Mouse (Mus musculus): ENCODE data around the gene Uqcrfs1.
A peak's percentile ranks its signal among the peaks of the same experiment; 100 is the strongest.

Uqcrfs1 gene

DNA sequence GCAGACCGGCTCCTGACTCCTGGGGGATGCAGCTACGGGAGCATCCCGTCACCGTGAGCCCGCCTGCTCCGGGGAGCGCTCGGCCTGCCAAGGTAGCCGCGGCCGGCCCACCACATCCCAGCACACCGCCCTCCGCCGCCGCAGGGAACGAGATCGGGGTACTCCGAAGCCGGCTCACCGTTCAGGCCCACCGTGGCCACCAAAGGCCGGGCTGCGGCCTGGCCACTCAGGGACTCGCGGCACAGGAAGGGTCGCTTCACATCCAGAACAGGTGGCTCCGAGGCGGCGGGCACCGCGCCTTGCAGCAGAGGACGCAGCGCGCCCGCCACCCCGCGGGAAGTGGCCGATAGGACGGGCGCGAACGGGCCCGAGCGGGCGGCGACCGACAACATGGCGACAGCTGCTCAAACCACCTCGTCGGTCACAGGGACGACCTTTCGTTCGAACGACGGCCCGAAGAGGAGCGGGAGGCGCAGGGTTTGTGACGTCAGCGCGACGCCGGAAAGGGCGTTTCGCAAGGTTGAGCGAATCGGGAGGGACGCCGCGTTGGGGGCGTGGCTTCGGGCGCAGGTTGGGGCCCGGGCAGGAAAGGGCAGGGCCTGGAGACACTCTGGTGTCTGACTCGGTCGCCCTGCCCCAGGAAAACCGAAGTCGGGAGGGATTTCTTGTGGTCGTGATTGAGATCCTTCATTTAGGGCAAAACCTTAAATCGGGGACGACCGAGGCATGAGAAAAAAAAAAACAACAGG lies at the start of gene Uqcrfs1:
Uqcrfs1 (minus strand) TSS at position 507 of the 749 bp plus-strand sequence.
- DNase-seq: peak; percentile 95

DNA sequence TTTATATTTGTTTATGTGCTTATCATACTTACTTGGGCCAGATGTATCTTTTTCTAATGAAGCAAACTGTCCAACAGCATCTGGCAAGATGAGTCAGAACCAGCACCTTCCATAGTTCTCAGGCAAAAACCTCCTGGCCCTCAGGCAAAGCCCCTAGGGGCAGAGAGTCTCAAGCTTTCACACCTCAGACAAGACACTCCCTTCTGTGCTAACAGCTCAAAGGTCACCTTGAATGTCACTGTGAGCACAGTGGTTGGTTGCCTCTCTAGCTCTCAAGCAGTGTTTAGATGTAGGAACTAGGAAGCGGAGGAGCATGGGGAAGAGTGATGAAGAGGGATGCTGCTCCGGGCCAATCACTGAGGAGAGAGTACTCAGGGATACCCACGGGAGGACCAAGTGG lies 40.6 kb upstream of the Uqcrfs1 start:
- DNase-seq: no peak

DNA sequence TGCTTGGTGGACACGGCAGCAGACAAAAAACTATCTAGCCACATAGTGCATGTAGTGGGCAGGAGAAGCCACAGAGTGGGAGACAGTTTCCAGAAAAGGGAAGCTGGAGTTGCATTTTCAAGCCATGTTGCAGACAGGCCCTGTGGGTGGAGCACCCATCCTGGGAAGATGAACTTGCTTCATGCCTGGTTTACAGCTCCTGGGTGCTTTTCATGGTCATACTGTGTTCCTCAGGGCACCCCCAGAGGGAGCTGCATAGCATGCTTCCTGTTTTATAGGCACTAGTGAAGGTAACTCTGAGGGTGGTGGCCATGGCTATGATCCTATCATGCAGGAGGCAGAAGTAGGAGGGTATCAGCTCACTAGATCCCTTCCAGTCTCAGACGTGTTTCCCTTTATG lies 37.4 kb upstream of the Uqcrfs1 start:
- DNase-seq: no peak

DNA sequence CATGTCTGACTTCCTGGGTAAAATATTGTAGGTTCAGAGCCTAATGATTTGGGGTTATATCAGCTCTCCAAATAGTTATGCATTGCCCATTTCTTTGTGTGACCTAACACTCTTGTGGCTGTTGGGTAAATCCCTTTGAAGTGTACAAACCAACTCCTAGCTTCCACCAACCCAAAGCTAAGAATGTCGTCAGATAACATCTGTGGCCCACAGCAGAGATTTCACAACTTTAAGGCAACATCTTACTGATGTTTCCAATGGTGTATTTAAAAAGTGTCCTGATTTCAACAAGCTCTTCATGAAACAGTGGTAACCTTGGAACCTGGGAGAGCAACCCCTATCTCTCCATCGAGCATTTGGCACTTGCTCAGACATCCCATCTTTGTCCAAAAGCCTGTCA lies 33.6 kb upstream of the Uqcrfs1 start:
- DNase-seq: no peak

DNA sequence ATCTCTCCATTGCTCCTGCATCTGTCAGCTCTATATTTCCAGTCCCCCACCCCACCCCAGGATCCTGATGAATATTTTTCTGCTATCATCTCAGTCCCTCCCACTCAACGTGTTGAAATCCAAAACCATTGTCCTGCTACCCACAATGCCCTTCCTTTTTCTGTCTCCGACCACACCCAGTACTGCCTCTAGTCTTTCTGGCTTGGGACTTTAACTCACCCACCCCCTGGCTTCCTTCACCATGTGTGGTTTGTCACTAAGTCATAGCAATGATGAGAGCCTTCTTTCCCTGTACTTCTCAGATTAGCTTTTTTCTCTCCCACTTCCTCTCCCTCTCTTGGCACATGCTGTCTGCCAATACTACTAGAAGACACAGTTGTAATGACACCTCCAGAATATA lies 31.7 kb upstream of the Uqcrfs1 start:
- DNase-seq: no peak

DNA sequence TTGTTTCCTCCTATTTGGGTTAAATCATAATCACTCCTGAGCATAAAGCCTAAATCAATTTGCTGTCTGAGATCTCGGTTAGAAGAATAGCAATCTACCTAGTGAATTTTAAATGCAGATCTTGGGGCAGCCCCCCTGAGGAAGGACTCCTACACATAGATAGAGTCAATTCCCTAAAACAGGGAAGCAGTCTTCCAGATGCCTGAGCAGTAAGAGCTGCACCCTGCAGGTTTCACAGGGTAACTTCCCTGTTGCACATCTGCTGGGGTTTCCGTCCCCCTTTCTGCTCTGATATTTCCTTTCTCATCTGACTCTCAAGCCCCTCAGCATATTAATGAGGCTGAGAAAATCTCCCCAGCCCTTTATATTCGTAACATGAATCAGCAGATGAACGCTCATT lies 27.8 kb upstream of the Uqcrfs1 start:
- DNase-seq: no peak

DNA sequence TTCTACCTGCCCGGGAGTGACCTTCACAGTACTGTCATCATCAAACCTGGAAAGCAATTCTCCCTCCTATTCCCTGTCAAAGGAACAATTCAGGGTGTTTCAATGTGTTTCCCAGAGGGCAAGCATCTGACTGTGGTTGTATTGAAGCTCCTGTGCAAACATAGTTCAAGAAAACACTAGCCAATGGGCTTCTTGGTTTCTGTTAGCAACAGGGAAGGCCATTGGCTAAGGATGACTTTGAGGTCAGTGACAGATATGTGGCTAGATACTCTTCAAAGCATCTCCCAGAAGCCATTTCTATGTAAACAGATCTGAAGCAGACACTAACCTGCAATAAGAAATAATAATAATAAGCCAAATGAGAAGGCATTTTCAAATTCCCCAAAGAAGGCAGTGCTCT lies 25.0 kb upstream of the Uqcrfs1 start:
- no peak for DNase-seq

DNA sequence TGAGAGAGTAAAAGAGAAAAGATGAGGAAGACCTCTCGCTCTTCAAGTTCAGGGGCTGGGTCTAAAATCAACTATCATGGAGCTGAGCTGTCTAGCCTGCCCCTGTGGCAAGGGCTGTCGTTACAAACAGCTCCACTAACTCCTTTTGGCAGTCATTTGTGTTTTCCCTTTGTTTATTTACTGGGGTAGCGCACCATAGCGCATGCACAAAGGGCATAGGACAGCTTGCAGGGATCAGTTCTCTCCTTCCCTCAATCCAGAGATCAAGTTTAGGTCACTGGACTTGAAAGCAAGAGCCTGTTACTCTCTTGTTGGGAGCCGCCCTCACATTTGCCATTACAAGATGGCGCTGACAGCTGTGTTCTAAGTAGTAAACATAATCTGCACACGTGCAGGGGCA lies 22.4 kb upstream of the Uqcrfs1 start:
- no peak for DNase-seq

DNA sequence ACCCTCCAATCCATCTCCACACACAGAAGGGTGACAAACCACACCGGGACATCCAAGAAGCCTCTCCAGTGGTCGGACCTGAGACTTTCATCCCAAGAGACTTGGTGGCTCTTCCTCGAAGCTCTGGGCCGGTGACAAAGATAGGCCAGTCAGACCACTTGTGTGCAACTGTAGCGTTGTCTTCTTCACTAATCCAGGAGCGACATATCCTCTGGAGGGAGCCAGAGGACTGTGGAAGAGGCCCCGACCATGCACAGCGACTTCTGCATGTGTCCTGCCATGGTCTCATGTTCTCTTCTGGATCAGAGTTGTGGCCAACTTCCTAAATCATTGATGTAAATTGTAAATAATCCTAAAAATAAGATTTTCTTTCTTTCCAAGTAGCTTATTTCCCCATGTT lies 21.6 kb upstream of the Uqcrfs1 start:
- peak; percentile 19 for DNase-seq

DNA sequence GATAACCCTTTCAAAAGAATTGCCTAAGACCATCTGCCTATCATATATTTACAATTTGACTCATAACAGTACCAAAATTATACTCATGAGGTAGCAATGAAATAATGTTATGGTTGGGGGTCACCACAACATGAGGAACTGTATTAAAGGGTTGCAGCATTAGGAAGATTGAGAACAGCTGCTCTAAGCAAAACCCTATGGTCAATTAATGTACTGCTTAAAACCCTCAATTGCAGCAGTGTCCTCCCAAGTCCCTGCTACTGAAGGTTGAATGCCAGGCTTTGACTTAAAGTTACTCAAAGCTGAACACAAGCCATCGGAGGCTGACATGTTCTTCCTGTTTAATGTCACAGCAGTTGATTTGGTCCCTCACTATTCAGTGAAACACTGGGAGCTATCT lies 15.4 kb upstream of the Uqcrfs1 start:
- no peak for DNase-seq

DNA sequence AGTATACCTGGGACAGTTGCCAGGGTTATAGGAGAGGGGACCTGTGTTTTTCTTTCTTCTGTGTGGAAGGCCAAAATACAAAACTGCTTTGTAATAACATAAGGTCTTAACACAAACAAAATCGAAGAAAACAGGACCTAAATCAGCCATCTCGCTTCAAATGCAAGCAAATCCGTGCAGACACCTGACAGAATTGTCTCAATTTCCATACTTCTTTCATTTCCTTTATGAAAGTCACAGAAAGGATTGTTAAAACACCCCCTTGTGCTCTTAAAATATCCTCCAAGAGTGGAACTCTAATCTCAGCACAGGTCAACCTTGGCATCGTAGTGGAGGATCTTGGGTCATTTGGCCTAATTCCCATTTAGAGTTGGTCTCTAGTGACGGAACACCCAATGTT lies 14.9 kb upstream of the Uqcrfs1 start:
- DNase-seq: no peak

DNA sequence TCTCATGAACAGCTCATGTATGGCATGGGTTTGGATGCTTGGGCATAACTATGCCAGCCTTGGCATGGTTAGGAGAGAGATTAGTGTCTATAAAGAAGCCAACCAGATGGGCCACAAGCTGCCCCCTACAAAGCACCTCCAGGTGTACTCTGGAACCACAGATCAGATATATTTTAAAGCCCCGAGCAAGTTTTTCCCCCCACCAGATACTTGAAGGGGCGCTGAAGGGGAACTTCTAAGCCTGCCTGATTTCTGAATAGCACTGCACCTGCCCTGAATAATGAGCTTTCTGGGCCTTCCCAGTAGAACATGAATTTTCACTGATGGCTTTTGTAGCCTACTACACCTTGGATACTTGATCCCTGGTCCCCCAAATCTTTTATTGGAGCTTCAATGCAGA lies 12.6 kb upstream of the Uqcrfs1 start:
- no peak for DNase-seq

DNA sequence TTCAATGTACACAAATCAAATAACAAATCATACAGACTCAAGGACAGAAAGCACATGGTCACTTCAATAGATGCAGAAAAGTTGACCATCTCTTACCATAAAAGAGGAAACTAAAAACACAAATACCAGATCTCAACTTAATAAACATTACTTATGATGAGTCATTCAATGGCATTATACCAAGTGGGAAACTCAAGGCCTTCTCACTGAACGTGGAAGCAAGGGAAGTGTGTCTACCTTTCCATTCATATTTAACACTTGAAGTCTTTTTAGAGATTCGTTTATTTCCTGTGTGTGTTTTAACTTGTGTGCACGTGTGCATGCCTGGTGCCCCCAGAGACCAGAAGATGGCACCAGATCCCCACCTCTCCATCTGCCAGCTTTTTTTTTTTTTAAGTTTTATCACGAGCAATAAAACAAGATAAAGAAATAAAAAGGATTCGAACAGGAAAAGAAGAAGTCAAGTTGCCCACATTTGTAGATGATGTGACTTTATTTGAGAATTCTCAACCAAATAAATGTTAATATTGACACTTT lies 8.0 kb upstream of the Uqcrfs1 start:
- DNase-seq: no peak

DNA sequence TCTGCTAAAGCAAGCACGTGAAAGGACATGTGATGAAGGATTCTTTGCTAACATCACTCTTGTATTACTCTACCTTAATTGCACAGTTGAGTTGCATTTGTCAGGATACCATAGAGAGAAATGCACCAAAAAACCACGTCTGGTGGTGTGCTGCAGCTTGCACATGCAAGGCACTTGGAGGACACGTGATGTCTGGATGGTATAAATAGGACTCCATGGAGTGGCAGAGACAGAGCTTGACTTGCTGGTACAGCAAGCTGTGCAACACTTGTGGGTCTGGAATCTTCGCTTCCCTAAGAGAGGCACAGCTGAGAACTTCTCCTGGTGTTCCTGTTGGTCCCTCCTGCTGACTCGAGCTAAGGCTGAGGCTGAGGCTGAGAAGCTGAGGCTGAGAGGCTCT lies 4.2 kb upstream of the Uqcrfs1 start:
- no peak for DNase-seq

DNA sequence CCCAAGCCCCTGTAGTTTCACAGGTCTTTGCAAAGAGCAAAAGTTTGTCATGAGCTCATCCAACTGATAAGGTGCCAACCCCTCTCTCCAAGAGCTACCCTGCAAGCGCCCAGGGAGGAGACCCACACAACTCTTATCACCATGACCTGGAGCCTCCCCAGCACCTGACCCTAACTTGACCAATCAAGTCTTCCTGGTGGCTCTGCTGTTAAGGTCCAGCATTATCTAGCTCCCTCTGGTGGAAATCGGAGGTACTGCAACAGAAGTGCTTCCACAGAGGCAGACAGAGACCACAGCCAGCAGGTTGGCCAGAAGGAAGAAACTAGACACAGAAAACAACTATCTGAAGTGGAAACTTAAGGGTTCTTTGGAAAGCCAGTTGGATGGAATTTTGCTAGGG lies 3.7 kb upstream of the Uqcrfs1 start:
- peak; percentile 76 for DNase-seq

DNA sequence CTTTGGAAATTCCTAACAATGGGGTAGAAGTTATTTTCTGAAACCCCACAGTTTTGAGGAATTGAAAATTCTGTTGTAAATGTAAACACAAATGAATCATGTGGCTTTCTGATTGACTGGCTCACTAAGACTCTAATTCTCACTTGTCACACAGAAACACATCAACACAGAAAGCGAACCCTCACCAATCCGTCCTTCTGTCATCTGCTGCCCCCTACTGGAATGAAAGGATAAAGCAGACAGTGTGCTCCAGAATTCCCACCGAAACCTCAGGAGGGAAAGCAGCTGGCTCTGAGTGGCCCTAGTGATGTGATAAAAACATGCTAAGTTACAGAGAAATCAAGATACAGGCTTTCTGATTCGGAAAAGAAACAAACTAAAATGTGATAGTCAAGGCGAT lies 14.4 kb downstream of the Uqcrfs1 start:
- no peak for DNase-seq

DNA sequence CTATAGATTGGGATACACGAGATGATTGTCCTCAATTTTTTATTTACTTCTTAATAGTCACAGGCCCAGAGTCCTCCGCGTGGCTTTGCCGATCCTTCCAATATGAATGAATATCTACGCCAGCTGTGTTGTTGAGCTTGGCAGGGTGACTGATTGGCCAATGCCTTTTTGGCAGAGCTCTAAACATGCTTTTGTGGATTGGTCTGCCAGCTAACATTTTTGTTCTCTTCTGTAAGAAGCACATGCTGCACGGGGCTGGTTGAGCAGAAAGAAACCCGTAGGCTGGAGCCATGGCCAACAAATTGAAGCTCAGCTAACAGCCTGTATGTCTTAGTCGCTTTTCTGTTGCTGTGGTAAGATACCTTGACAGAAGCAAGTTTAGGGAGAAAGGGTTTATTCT lies 20.2 kb downstream of the Uqcrfs1 start:
- DNase-seq: no peak

DNA sequence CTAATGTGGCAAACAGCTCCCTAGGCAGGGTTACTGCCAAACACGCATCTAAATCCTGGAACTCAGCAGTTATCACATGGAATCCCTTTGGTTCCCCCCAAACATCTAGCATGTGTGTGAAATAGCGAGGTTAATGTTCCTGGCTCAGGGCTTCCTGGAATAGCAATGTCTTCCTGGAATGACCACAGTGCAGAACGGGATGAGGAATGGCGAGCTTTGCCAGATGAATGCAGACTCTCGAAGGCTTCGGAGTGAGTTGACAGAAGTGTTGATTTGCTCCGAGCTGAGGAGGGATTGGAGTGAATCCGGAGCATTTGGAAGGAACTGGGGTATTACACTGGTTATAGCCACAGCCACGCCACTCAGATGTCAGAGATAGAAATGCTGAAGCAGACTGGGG lies 21.2 kb downstream of the Uqcrfs1 start:
- DNase-seq: no peak

DNA sequence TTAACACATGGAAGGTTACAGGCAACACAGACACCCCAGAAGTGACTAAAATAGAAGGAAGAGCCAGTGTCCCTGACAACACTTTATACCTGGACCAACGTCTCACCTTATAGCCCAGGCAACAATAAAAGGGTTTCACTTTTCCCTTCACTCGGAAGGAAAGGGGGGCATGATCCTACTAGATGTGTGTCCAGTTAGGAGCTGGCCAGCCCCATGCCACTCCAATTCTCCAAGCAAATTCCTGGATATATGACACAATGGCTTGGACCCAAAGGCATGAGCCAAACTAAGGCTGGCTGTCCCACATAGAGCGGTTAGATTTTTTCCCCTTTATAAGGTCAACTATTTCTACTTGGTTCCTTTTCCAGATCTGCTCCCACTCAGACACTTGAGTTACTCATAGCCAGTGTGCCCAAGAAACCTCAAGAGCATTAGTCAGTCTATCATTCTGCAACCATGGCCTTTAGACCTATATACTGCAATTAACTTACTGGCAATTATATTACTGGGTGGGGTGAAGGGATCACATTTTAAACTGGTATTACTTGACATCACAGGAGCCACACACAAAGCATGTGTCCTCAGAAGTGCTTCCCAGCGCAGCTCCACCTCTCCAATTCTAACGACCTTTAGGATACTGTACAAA lies 21.8 kb downstream of the Uqcrfs1 start:
- DNase-seq: no peak

DNA sequence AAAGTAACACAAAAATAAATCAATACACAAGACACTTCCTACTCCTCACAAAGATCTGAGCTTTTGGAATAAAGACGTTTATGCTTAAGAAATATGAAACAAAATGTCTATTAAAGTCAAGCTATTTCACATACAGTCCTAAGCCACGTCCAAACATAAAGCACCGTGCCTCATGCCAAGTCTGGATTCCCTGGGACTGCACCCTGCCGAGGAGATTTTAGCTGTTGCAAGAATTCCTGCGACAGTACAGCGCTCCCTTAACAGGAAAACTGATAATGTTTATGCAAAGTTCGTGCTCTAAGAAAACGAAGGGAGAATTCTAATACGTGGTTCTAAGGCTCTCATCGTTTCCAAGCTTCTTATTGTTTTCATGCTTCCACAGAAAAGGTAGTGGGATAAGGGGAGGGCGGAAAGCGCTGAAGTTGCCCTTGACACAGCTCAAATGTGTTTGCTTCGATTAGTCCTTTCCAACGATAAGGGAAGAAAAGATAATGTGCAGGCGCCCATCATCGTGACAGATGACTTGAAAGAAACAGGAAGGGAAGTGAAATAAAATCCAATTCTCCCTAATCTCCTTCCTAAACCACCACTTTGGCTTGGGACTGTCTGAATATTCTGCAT lies 23.8 kb downstream of the Uqcrfs1 start:
- no peak for DNase-seq

DNA sequence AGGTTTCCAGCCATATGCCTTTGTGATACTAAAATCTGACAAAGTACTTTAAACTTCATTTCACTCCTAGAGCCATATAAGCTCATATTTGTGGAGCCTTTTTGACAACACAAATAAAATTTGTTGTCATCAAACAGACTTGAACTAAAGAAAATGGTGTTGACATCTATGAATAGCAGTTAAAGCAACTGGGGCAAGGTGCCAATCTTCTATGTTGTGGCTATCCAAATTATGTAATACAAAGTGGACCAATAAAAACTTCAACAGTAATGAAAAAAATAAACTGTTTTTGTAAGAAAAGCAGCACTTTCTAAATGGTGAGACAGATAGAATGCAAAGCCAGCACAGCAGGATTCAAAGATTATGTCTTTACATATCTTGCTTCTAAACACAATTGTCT lies 27.0 kb downstream of the Uqcrfs1 start:
- no peak for DNase-seq

DNA sequence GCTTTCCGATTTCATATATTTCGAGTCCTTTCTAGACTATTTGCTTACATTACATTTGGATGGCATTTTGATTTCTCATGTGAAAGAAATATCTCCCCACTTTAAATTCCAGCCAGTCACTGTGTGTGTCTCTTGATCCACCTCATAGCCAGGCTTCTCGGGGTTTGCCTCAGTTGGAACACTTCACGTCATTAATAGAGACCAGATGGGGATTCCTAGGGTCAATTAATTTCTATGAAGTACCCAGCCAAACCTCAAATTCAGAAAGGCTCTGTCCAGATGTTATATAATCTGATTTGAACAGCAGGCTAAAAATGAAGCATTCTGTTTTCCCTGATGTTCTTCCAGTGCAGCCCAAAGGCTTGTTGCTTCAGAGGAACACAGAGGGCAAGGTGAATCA lies 37.5 kb downstream of the Uqcrfs1 start:
- no peak for DNase-seq

DNA sequence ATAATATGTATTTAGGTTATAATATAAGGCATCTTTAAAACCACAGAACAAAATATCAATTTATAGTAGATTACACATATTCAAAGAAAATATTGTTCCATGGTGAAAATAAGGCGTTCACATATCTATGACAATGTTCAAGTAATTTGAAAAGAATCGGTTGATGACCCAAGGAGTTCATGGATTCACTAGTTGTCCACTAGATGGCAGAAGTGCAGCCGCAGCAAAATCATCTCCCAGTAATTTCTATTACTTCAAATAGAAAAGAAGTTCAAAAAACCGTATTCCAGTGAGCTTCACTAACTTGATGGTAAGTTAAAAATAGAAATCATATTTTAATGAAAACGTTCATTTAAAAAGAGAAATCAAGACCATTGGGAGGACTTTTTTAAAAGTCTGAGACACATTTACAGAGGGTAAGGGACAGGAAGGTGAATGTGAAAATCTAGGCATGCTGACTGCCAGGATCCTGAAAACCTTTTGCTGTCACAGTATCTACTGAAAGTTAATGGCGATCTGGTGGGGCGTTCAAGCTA lies 43.2 kb downstream of the Uqcrfs1 start:
- DNase-seq: no peak
